Mouse (Mus musculus) lung, embryonic 14.5 days (tissue): ENCODE results near the gene Ngdn. TPM values are rescaled to one million over a fixed set of nuclear protein-coding genes. Genes with fewer than 3 reads are reported as not detected.
"Not testable (repeated sequence)": the region's sequence is repeated elsewhere in the genome, so short reads cannot be mapped to it uniquely, and the experiment has no call there.

Experiments
- ATAC-seq: fragments of 200-750 bp; cut with Nextera tagmentation; 2 replicates; pipeline ENCODE4 v1.8.0; 2017; ENCODE audit warnings: mild to moderate bottlenecking, moderate TSS enrichment, moderate library complexity; ENCODE audit not compliant: insufficient read depth
- DNase-seq: peaks from one replicate; pipeline ENCODE4 v3.0.0-alpha.2; 2015
- H3K27ac ChIP-seq: fragments of 300-500 bp; sonication (generic); 2 replicates; pipeline ENCODE4 v1.5.1; 2014; ENCODE audit warnings: low read depth, mild to moderate bottlenecking, moderate library complexity
- H3K27me3 ChIP-seq: fragments of 300-500 bp; sonication (generic); 2 replicates; pipeline ENCODE4 v1.6.1; 2014; ENCODE audit warnings: low read length, control low read depth; ENCODE audit not compliant: insufficient read depth
- H3K36me3 ChIP-seq: fragments of 300-500 bp; sonication (generic); 2 replicates; pipeline ENCODE4 v1.6.1; 2014; ENCODE audit warnings: control low read depth; ENCODE audit not compliant: insufficient read depth
- H3K4me1 ChIP-seq: fragments of 300-500 bp; sonication (generic); 2 replicates; pipeline ENCODE4 v1.6.1; 2014; ENCODE audit warnings: antibody characterized with exemption, control low read depth; ENCODE audit not compliant: insufficient read depth
- H3K4me2 ChIP-seq: fragments of 300-500 bp; sonication (generic); 2 replicates; pipeline ENCODE4 v1.6.1; 2014; ENCODE audit warnings: mild to moderate bottlenecking
- H3K4me3 ChIP-seq: fragments of 300-500 bp; sonication (generic); 2 replicates; pipeline ENCODE4 v1.5.1; 2014; ENCODE audit warnings: low read depth, low read length
- H3K9ac ChIP-seq: fragments of 300-500 bp; sonication (generic); 2 replicates; pipeline ENCODE4 v1.6.1; 2014
- H3K9me3 ChIP-seq: fragments of 300-500 bp; sonication (generic); 2 replicates; pipeline ENCODE4 v1.6.1; 2016; ENCODE audit warnings: low read depth, low read length, control low read depth
- CTCF ChIP-seq: IDR thresholded peaks from 2 replicates; pipeline ENCODE4 v1.5.1; 2016; ENCODE audit warnings: antibody characterized with exemption, low read depth
- WGBS: fragments of 180-500 bp; shearing (Covaris S2); extraction: QIAGEN DNeasy Blood & Tissue Kit; methylation state at CpG from one replicate; pipeline ENCODE4 v1.1.7; 2014; 5-methylcytosine and 5-hydroxymethylcytosine counted together
- polyA plus RNA-seq: library from polyadenylated mRNA; unstranded; fragments of >200 nt; fragmentation: Nextera tagmentation; extraction: Ambion mirVana; gene quantifications from 2 replicates; pipeline ENCODE4 v1.2.1, GENCODE M21; 2014

Ngdn gene
- 75.0 and 81.6 TPM in 2 replicates for polyA plus RNA-seq

GRCm38 (mm10) chr14:55014991-55015766 is at the start of gene Ngdn:
Ngdn (plus strand) TSS chr14:55015454.
- Histone ChIP-seq H3K4me2 (peak within 1 kb of the TSS; percentile 76), H3K4me1 (no peaks in the 10 kb centered on the region), H3K4me3 (peak within 1 kb of the TSS; percentile 65), H3K27ac (peak within 1 kb of the TSS; percentile 97), H3K9ac (peak within 1 kb of the TSS; percentile 73), H3K27me3 (no peaks in the 10 kb centered on the region), H3K36me3 (peaks cover 19% of the 10 kb centered on the region), H3K9me3 (no peaks in the 10 kb centered on the region)
- WGBS = under 1% methylated on average over 36 of the region's 36 CpGs
- peak; percentile 95 for ATAC-seq
- peak; percentile 94 for TF ChIP-seq CTCF
- peak; percentile 100 for DNase-seq

GRCm38 (mm10) chr14:54965631-54966030 is 49.6 kb upstream of the Ngdn start:
- no peak for ATAC-seq
- no peak for TF ChIP-seq CTCF
- Histone ChIP-seq H3K9me3 (no peaks in the 10 kb centered on the region), H3K4me1 (no peaks in the 10 kb centered on the region), H3K4me3 (no peak overlapping the region), H3K27me3 (no peaks in the 10 kb centered on the region), H3K9ac (peak overlapping the region; percentile 7; the same call in 1 of the 2 replicates), H3K4me2 (no peak overlapping the region), H3K36me3 (no peaks in the 10 kb centered on the region), H3K27ac (peak overlapping the region; percentile 2; the same call in 1 of the 2 replicates)
- no peak for DNase-seq
- 47% methylated on average over 6 of the region's 6 CpGs for WGBS

- Histone ChIP-seq H3K9me3 (no peaks in the 10 kb centered on the region), H3K27ac (peak within 1 kb of the TSS; percentile 2; the same call in 1 of the 2 replicates), H3K9ac (no peak within 1 kb of the TSS), H3K4me1 (no peaks in the 10 kb centered on the region), H3K27me3 (no peaks in the 10 kb centered on the region), H3K4me2 (no peak within 1 kb of the TSS), H3K36me3 (no peaks in the 10 kb centered on the region), H3K4me3 (no peak within 1 kb of the TSS)
- WGBS = 59% methylated on average over 7 of the region's 7 CpGs
- ATAC-seq = no peak
- TF ChIP-seq CTCF = no peak
- DNase-seq = no peak
Observed at GRCm38 (mm10) chr14:54966320-54966977, 48.8 kb upstream of the Ngdn start, which contains the start of gene Myh6. Myh6 (minus strand) TSS chr14:54966927.

- no peaks in the 10 kb centered on the region for H3K36me3 ChIP-seq
- H3K9me3 ChIP-seq = no peaks in the 10 kb centered on the region
- DNase-seq (no peak), ATAC-seq (no peak)
- H3K4me3 ChIP-seq = no peak overlapping the region
- TF ChIP-seq CTCF = no peak
- H3K9ac ChIP-seq = no peak overlapping the region
- H3K4me1 ChIP-seq = no peaks in the 10 kb centered on the region
- 73% methylated on average over 3 of the region's 3 CpGs for WGBS
- H3K27ac ChIP-seq = no peak overlapping the region
- no peaks in the 10 kb centered on the region for H3K27me3 ChIP-seq
- no peak overlapping the region for H3K4me2 ChIP-seq
Observed at GRCm38 (mm10) chr14:54967874-54968273, 47.4 kb upstream of the Ngdn start.

- H3K27ac ChIP-seq = no peak overlapping the region
- H3K36me3 ChIP-seq = no peaks in the 10 kb centered on the region
- no peaks in the 10 kb centered on the region for H3K4me1 ChIP-seq
- DNase-seq = no peak
- TF ChIP-seq CTCF = no peak
- H3K4me3 ChIP-seq = no peak overlapping the region
- H3K9me3 ChIP-seq = no peaks in the 10 kb centered on the region
- no peak overlapping the region for H3K9ac ChIP-seq
- ATAC-seq = no peak
- H3K27me3 ChIP-seq = no peaks in the 10 kb centered on the region
- no peak overlapping the region for H3K4me2 ChIP-seq
Observed at GRCm38 (mm10) chr14:54968344-54968743, 46.9 kb upstream of the Ngdn start.

- H3K27ac ChIP-seq, H3K27me3 ChIP-seq, H3K9me3 ChIP-seq, H3K4me2 ChIP-seq, DNase-seq, H3K9ac ChIP-seq, ATAC-seq, H3K4me1 ChIP-seq, H3K36me3 ChIP-seq, H3K4me3 ChIP-seq: not testable (repeated sequence)
- 90% methylated on average over 7 of the region's 11 CpGs for WGBS
Observed at GRCm38 (mm10) chr14:54972786-54973185, 42.5 kb upstream of the Ngdn start.

GRCm38 (mm10) chr14:54974068-54974791 is 41.0 kb upstream of the Ngdn start:
- Histone ChIP-seq H3K36me3 (no peaks in the 10 kb centered on the region), H3K4me2 (no peak overlapping the region)
- ATAC-seq = no peak

More at GRCm38 (mm10) chr14:54974068-54974791, 41.0 kb upstream of the Ngdn start:
- Histone ChIP-seq H3K4me3 (no peak overlapping the region), H3K27ac (no peak overlapping the region), H3K9ac (no peak overlapping the region), H3K27me3 (no peaks in the 10 kb centered on the region), H3K9me3 (no peaks in the 10 kb centered on the region), H3K4me1 (no peaks in the 10 kb centered on the region)
- DNase-seq = no peak
- 79% methylated on average over 6 of the region's 6 CpGs for WGBS
- no peak for TF ChIP-seq CTCF
